Mouse (Mus musculus): ENCODE measurements around the gene Zfp426. TPM values are rescaled to one million over a fixed set of nuclear protein-coding genes. Genes with fewer than 3 reads are reported as not detected.

The Zfp426 gene
- polyA plus RNA-seq, 1 experiment from 2014 or later, result 12.4 TPM

DNA sequence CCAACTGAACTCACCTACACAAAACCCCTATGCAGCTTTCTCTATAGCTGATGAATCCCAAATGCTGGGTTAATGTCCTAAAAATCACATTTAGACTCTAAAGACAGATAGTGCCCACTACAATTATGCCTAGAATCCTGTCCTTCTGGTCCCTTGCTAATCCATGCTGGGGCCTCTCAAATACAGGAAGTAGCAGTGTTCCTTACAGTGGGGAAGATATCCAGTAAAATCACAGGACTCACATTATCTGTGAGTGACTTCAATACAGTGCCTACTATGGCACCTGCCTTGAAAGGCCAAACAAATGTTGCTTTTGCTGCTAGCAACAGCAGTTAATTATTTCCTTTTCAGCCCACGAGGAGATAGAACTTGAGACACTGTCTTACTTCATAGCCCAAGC is 17.8 kb upstream of the Zfp426 start:
- no peak for ATAC-seq (ENCODE audit: extremely low read depth, insufficient number of reproducible peaks, low FRiP score, low TSS enrichment)
- Histone ChIP-seq H3K9me3 (no peaks in the 10 kb centered on the region), H3K36me3 (peaks cover 76% of the 10 kb centered on the region), H3K9ac (no peak overlapping the region), H3K4me1 (peaks cover 37% of the 10 kb centered on the region), H3K4me3 (no peak overlapping the region), H3K27me3 (replicated peaks) (no peaks in the 10 kb centered on the region), H3K4me2 (no peak overlapping the region), H3K27ac (replicated peaks) (no peak overlapping the region)
- WGBS, result 64% methylated on average over 1 of the region's 1 CpGs

DNA sequence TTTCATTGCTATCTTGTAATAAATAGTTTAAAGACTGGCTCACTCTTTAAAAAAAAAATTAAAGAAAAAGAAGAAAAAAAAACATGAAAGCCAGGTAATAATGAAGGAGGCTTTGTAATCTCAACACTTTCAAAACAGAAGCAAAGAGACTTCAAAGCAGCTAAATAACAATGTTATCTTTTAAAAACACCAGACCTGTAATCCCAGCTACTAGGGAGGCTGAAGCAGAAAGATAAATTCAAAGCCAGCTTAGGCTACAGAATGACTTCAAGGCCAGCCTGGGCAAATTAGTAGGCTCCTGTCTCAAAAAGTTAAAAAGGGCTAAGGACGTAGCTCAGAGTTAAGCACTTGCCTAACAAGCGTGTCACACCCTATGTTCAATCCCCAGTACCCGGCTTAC is 17.1 kb upstream of the Zfp426 start:
- WGBS, result 72% methylated on average over 3 of the region's 3 CpGs
- Histone ChIP-seq H3K36me3 (peaks cover 76% of the 10 kb centered on the region), H3K4me2 (no peak overlapping the region), H3K27ac (replicated peaks) (no peak overlapping the region), H3K9me3 (no peaks in the 10 kb centered on the region), H3K27me3 (replicated peaks) (no peaks in the 10 kb centered on the region), H3K9ac (no peak overlapping the region), H3K4me3 (no peak overlapping the region), H3K4me1 (peaks cover 31% of the 10 kb centered on the region)
- no peak for ATAC-seq (ENCODE audit: extremely low read depth, insufficient number of reproducible peaks, low FRiP score, low TSS enrichment)

DNA sequence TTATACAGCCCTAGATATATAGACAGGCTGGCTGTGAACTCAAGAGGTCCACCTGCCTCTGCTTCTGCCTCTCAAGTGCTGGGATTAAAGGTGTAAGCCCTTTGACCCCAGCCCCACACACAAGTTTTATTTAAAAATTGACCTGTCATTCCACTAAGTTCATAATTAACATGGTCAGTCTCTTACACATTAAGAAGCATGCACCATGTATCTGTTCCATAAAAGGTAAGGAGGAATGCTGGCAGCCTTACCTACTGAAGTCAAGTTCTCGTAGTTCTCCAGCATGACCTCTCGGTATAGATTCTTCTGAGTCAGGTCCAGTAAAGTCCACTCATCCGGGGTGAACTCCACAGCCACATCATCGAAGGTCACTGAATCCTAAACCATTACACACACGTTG is 12.3 kb upstream of the Zfp426 start:
- peaks cover 2% of the 10 kb centered on the region; the same call in 1 of the 2 replicates for H3K4me1 ChIP-seq
- no peaks in the 10 kb centered on the region for H3K27me3 ChIP-seq (replicated peaks)
- H3K27ac ChIP-seq (replicated peaks), result no peak overlapping the region
- no peak for ATAC-seq (ENCODE audit: extremely low read depth, insufficient number of reproducible peaks, low FRiP score, low TSS enrichment)
- H3K9me3 ChIP-seq, result peaks cover 1% of the 10 kb centered on the region; the same call in 1 of the 2 replicates
- H3K9ac ChIP-seq, result no peak overlapping the region
- no peak overlapping the region for H3K4me3 ChIP-seq
- 81% methylated on average over 5 of the region's 5 CpGs for WGBS
- H3K4me2 ChIP-seq, result no peak overlapping the region
- H3K36me3 ChIP-seq, result peaks cover 86% of the 10 kb centered on the region

DNA sequence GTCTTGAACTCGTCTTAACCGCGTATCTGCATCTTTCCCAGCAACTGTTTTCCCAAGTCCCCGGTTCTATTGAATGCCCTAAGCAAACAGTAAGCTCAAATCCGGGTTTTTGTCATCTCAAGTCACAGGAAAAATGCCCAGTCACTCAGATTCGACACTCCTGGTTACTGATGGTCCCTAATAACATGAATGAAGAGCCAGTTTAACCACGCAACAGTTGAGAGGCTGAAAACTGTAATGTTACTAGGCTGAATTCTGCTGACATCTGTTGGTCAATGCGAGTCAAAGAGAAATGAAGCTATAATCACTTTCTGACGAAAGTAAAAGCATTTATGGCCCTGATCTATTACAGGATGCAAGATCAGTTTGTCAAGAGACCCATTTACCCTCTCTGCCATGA is 735 bp upstream of the Zfp426 start:
- Histone ChIP-seq H3K27ac (replicated peaks) (peak overlapping the region; percentile 95), H3K9ac (peak overlapping the region; percentile 86), H3K4me1 (peaks cover 33% of the 10 kb centered on the region), H3K27me3 (replicated peaks) (no peaks in the 10 kb centered on the region), H3K9me3 (no peaks in the 10 kb centered on the region), H3K4me3 (peak overlapping the region; percentile 73), H3K4me2 (peak overlapping the region; percentile 87), H3K36me3 (peaks cover 50% of the 10 kb centered on the region)
- 7% methylated on average over 9 of the region's 9 CpGs for WGBS
- ATAC-seq (ENCODE audit: extremely low read depth, insufficient number of reproducible peaks, low FRiP score, low TSS enrichment), result no peak

DNA sequence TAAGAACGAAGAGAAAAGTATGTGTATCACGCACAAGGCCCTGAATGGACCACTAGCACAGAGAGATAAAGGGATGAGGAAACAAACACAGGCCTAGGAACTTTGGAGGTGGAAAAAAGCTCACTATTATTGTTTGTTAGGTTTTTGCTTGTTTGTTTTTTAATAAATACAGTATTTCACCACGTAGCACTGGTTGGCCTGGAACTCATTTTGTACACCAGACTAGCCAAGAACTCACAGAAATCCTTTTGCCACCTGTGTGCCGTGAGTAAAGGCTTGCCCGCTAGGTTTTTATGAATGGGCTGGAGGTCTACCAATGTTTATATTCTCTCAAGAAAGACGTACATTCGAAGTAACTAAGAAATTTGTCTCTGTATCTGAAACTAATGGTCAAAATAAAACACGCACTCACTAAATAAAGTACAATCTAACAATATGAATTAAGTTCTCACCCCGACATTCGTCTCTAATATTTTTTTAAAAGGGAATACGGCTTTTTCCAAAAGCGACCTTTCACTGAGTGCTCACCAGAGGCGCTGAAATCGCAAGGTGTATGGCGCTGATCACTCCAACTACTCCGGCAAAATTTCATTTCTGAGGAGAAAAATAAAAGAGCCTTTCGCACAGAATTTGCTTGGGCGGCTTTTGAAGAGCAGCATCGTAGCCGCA is 554 bp downstream of the Zfp426 start:
- Histone ChIP-seq H3K9ac (peak overlapping the region; percentile 86), H3K4me2 (peak overlapping the region; percentile 87), H3K27me3 (replicated peaks) (no peaks in the 10 kb centered on the region), H3K9me3 (no peaks in the 10 kb centered on the region), H3K4me3 (peak overlapping the region; percentile 73), H3K4me1 (peaks cover 33% of the 10 kb centered on the region), H3K27ac (replicated peaks) (peak overlapping the region; percentile 95), H3K36me3 (peaks cover 43% of the 10 kb centered on the region)
- no peak for ATAC-seq (ENCODE audit: extremely low read depth, insufficient number of reproducible peaks, low FRiP score, low TSS enrichment)
- 5% methylated on average over 20 of the region's 20 CpGs for WGBS

DNA sequence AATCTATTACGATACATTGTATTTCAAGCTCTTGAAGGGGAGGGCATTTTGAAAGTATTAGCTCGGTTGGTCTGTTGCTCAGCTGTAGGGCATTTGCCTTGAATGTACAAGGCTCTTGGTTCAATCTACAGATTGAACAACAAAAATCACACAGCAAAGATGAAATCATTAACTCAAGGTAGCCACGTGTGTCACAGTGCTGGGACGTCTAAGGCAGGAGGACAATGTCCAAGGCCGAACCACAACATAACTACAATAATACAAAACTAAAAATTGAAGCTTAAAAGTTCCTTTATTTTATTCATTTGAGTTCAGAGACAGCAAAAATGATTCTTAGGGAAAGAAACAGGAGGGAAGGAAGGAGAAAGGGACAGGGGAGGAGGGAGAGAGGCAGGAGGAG is 3.0 kb downstream of the Zfp426 start:
- Histone ChIP-seq H3K9me3 (no peaks in the 10 kb centered on the region), H3K27me3 (replicated peaks) (no peaks in the 10 kb centered on the region), H3K27ac (replicated peaks) (no peak overlapping the region), H3K4me1 (peaks cover 33% of the 10 kb centered on the region), H3K4me2 (no peak overlapping the region), H3K4me3 (no peak overlapping the region), H3K9ac (0 out of 2 replicates have a peak overlapping the region, but pooled peaks have one; percentile 37), H3K36me3 (peaks cover 51% of the 10 kb centered on the region)
- ATAC-seq (ENCODE audit: extremely low read depth, insufficient number of reproducible peaks, low FRiP score, low TSS enrichment), result no peak
- WGBS, result 87% methylated on average over 5 of the region's 5 CpGs

DNA sequence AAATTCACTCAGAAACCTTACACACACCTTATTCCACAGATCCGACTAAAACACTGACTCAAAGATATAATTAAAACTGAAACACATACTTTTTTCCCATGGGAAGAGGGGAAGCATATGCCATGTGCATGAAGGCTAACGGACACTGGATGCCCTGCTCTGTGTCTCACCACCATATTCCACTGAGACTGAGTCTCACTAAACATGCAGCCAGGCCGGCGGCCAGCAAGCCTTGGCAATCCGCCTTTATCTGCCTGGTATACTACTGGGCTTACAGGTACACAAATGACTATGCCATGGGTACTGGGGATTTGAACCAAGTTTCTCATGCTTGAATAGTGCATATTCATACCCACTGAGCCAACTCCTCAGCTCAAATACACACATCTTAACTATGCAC is 13.2 kb downstream of the Zfp426 start:
- Histone ChIP-seq H3K27me3 (replicated peaks) (no peaks in the 10 kb centered on the region), H3K4me1 (no peaks in the 10 kb centered on the region), H3K4me2 (no peak overlapping the region), H3K4me3 (no peak overlapping the region), H3K9ac (no peak overlapping the region), H3K27ac (replicated peaks) (no peak overlapping the region), H3K36me3 (peaks cover 87% of the 10 kb centered on the region), H3K9me3 (no peaks in the 10 kb centered on the region)
- ATAC-seq (ENCODE audit: extremely low read depth, insufficient number of reproducible peaks, low FRiP score, low TSS enrichment), result no peak
- WGBS, result 90% methylated on average over 5 of the region's 5 CpGs

DNA sequence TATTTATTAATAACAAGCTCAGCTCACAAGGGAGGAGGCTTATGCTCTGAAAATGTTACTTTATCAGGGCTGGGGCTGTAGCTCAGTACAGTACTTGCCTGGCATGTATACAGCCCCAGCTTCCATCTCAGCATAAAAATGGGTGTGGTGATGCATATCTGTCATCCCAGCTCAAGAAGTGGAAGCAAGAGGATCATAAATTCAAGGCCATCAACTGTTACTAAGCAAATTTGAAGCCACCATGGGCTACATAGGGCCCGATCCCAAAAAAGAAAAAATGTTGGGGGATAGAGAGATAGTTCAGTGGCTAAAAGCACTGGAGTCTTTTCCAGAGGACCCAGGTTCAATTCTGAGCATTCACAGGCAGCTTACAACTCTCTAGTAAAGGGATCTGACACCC is 15.9 kb downstream of the Zfp426 start:
- Histone ChIP-seq H3K4me2 (no peak overlapping the region), H3K27me3 (replicated peaks) (no peaks in the 10 kb centered on the region), H3K27ac (replicated peaks) (no peak overlapping the region), H3K4me3 (no peak overlapping the region), H3K9me3 (peaks cover 9% of the 10 kb centered on the region), H3K4me1 (no peaks in the 10 kb centered on the region), H3K36me3 (peaks cover 88% of the 10 kb centered on the region), H3K9ac (no peak overlapping the region)
- WGBS, result 91% methylated on average over 1 of the region's 1 CpGs
- ATAC-seq (ENCODE audit: extremely low read depth, insufficient number of reproducible peaks, low FRiP score, low TSS enrichment), result no peak

DNA sequence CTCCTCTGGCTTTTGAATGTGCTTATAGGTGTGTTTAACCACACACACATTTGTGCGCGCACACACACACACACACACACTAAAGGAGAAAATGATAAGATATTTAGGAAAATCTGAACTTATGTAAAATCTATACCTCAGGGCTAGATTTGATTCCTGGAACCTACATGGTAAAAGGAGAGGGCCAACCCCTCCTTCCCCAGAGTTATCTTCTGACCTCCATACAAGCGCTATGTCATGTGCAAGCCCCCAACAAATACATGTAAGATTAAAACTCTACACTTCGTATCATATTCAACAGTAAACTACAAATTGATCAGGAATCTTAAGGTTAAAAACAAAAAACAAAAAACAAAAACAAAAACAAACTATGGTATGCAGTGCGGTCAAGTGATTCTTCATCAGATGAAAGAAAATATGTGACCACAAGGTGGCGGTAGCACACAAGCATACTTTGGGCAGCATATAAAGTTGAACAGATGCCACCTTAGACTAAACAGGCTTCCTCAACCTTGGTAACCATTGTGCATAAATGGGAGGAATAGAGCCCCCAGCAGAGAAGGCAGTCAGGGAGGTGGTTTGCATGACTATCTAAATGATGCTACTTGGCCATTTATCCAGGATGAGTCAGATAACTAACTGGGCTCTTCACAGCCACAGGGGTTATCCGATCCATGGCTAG is 25.6 kb downstream of the Zfp426 start:
- peaks cover 28% of the 10 kb centered on the region for H3K9me3 ChIP-seq
- no peak overlapping the region for H3K9ac ChIP-seq
- H3K4me1 ChIP-seq, result no peaks in the 10 kb centered on the region
- no peak overlapping the region for H3K27ac ChIP-seq (replicated peaks)
- H3K4me3 ChIP-seq, result no peak overlapping the region
- peaks cover 36% of the 10 kb centered on the region for H3K36me3 ChIP-seq
- H3K27me3 ChIP-seq (replicated peaks), result peaks cover 24% of the 10 kb centered on the region
- 57% methylated on average over 7 of the region's 7 CpGs for WGBS
- no peak overlapping the region for H3K4me2 ChIP-seq
- ATAC-seq (ENCODE audit: extremely low read depth, insufficient number of reproducible peaks, low FRiP score, low TSS enrichment), result no peak

DNA sequence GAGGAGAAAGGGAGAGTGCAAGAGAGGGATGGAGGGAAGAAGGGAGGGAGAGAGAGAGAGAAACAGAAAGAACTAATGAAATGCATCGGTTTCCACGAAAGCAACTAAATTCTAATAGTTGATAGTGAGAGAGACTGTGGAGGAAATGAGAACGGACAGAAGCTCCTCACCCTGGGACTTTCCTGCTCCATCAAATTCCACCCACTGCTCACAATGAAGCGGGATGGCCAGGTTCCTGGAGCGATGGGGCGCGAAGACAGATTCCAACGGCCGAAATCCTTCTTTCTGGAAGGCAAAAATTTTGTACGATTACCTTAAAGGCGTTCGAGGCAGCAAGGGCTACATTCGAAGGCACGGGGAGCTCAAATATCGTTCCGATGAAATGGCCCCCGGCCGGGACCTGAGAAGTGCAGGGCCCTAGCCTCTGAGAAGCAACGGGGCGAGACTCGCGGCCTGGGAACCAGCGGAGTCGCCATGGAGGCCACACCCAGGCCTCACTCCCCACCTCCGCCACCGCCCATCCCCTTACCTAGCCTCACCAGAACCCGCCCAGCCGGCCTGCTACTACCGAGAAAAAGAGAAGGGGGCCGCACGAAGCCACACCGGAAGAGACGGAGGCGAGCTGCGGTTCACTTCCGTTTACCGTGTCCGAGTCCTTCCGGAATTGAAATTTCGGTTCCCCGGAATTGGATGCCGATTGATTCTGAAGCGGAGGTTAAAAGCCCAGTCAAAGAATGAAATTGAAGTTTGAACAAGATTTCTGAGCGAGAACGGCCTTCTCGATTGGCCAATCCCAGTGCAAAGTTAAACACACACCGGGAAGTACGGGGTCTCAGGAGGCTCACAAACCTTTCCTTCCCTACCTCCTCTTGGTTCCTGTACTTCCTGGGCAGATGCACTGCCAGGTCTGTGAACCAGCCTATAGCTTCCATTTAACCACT is 32.9 kb downstream of the Zfp426 start, which contains the start of gene Zfp26:
Zfp26 (minus strand) TSS at position 786 of the 941 bp plus-strand sequence.
- Histone ChIP-seq H3K27ac (replicated peaks) (peak within 1 kb of the TSS; percentile 88), H3K36me3 (peaks cover 32% of the 10 kb centered on the region), H3K27me3 (replicated peaks) (peaks cover 25% of the 10 kb centered on the region), H3K4me1 (peaks cover 18% of the 10 kb centered on the region), H3K4me3 (peak within 1 kb of the TSS; percentile 90), H3K9ac (peak within 1 kb of the TSS; percentile 95), H3K9me3 (no peaks in the 10 kb centered on the region), H3K4me2 (peak within 1 kb of the TSS; percentile 89)
- peak; percentile 80; the same call in 1 of the 2 replicates for ATAC-seq (ENCODE audit: extremely low read depth, insufficient number of reproducible peaks, low FRiP score, low TSS enrichment)
- under 1% methylated on average over 48 of the region's 48 CpGs for WGBS

DNA sequence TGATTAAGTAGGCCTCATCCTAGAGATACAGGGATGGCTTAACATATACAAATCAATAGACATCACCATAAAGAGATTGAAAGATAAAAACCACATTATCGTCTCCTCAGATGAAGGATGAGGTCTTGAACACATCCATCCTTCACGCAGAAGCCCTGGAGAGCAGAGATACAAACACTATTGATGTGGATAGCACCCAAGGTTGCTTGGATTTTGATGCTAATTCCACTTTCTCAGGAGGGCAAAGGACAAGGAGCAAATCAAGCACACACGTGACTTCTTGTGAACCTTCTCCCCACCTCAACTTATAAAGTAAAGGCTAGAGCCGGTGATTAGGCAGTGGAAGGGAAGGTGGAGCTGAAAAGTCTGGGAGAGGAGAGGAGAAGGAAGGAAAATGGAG is 38.9 kb downstream of the Zfp426 start:
- Histone ChIP-seq H3K4me3 (no peak overlapping the region), H3K27ac (replicated peaks) (no peak overlapping the region), H3K27me3 (replicated peaks) (no peaks in the 10 kb centered on the region), H3K9me3 (no peaks in the 10 kb centered on the region), H3K4me2 (no peak overlapping the region), H3K9ac (no peak overlapping the region), H3K36me3 (peaks cover 61% of the 10 kb centered on the region), H3K4me1 (peaks cover 12% of the 10 kb centered on the region)
- ATAC-seq (ENCODE audit: extremely low read depth, insufficient number of reproducible peaks, low FRiP score, low TSS enrichment), result no peak
- WGBS, result 89% methylated on average over 4 of the region's 4 CpGs
